Mouse (Mus musculus) myocyte (in vitro differentiated cells): ENCODE measurements at regions not wholly inside any gene's neighbourhood (a gene's known extent, or its start where the extent isn't known, plus 50 kb on each side); places are given as distances from the start of the nearest gene placed in this dataset.
A peak's percentile ranks its signal among the peaks of the same experiment; 100 is the strongest.

Experiments
- H3K27me3 ChIP-seq: one replicate; pipeline ENCODE4 v1.6.1; 2011; ENCODE audit not compliant: control insufficient read depth, insufficient read depth, insufficient read length
- H3K36me3 ChIP-seq: one replicate; pipeline ENCODE4 v1.6.1; 2011; ENCODE audit not compliant: control insufficient read depth, insufficient read depth
- H3K4me2 ChIP-seq: one replicate; pipeline ENCODE4 v1.6.1; 2011; ENCODE audit warnings: low read depth, control low read depth
- H3K4me3 ChIP-seq: one replicate; pipeline ENCODE4 v1.5.1; 2011; ENCODE audit warnings: mild to moderate bottlenecking, control low read depth, moderate library complexity
- H3K79me2 ChIP-seq: one replicate; pipeline ENCODE4 v1.6.1; 2011; ENCODE audit not compliant: control insufficient read depth, insufficient read depth
- H3ac ChIP-seq: one replicate; pipeline ENCODE4 v1.6.1; 2011; ENCODE audit not compliant: control insufficient read depth, insufficient read length
- CEBPB ChIP-seq: IDR thresholded peaks from 2 replicates; pipeline ENCODE4 v1.6.1; 2011; ENCODE audit warnings: mild to moderate bottlenecking, moderate library complexity; ENCODE audit not compliant: poor library complexity, insufficient read depth, severe bottlenecking
- E2F4 ChIP-seq: IDR thresholded peaks from one replicate; pipeline ENCODE4 v1.6.1; 2011; ENCODE audit warnings: mild to moderate bottlenecking, control low read depth, moderate library complexity; ENCODE audit not compliant: insufficient read depth
- MAX ChIP-seq: IDR thresholded peaks from one replicate; pipeline ENCODE4 v1.6.1; 2011; ENCODE audit warnings: low read depth, mild to moderate bottlenecking, control low read depth
- MYOD1 ChIP-seq, 3 experiments: IDR thresholded peaks; one replicate each; pipeline ENCODE4 v1.6.1; 2011; ENCODE audit warnings: control low read depth in 2 of 3, low read depth in 2 of 3, mild to moderate bottlenecking in 2 of 3, moderate library complexity in 1 of 3; ENCODE audit not compliant: insufficient read length in 2 of 3, control insufficient read depth in 1 of 3
- MYOG ChIP-seq, 3 experiments: IDR thresholded peaks; one replicate each; pipeline ENCODE4 v1.6.1; 2011; ENCODE audit warnings: control low read depth in 2 of 3, low read depth in 2 of 3, mild to moderate bottlenecking in 2 of 3; ENCODE audit not compliant: insufficient read length in 2 of 3, control insufficient read depth in 1 of 3, insufficient read depth in 1 of 3
- POLR2A ChIP-seq: IDR thresholded peaks from one replicate; pipeline ENCODE4 v1.6.1; 2011; ENCODE audit warnings: low read depth, mild to moderate bottlenecking, control low read depth, moderate library complexity; ENCODE audit not compliant: insufficient read length
- POLR2AphosphoS2 ChIP-seq: IDR thresholded peaks from one replicate; pipeline ENCODE4 v1.6.1; 2011; ENCODE audit warnings: low read depth, control low read depth; ENCODE audit not compliant: insufficient read length
- REST ChIP-seq: IDR thresholded peaks from one replicate; pipeline ENCODE4 v1.6.1; 2011; ENCODE audit warnings: mild to moderate bottlenecking, control low read depth, moderate library complexity; ENCODE audit not compliant: insufficient read depth, insufficient read length
- SRF ChIP-seq: IDR thresholded peaks from one replicate; pipeline ENCODE4 v1.6.1; 2011; ENCODE audit warnings: low read depth; ENCODE audit not compliant: control insufficient read depth, insufficient read length
- TCF12 ChIP-seq: IDR thresholded peaks from one replicate; pipeline ENCODE4 v1.6.1; 2011; ENCODE audit warnings: mild to moderate bottlenecking, control low read depth; ENCODE audit not compliant: poor library complexity, insufficient read depth, severe bottlenecking
- TCF3 ChIP-seq: IDR thresholded peaks from one replicate; pipeline ENCODE4 v1.6.1; 2011; ENCODE audit warnings: low read depth, control low read depth; ENCODE audit not compliant: insufficient read length
- USF1 ChIP-seq: IDR thresholded peaks from one replicate; pipeline ENCODE4 v1.6.1; 2011; ENCODE audit warnings: low read depth, mild to moderate bottlenecking, control low read depth, moderate library complexity

- H3ac ChIP-seq: no peak overlapping the region
- no peaks in the 10 kb centered on the region for H3K79me2 ChIP-seq
- H3K4me3 ChIP-seq: no peak overlapping the region
- H3K4me2 ChIP-seq: no peak overlapping the region
- H3K36me3 ChIP-seq: no peaks in the 10 kb centered on the region
- TF ChIP-seq TCF12 (no peak), MYOG (IDR thresholded peaks at IDR 0.05; ENCODE audit: control insufficient read depth in 1 of 3, insufficient read depth in 1 of 3, insufficient read length in 2 of 3, low read depth in 2 of 3) (no peak), E2F4 (no peak), POLR2AphosphoS2 (no peak), CEBPB (no peak), MYOD1 (IDR thresholded peaks at IDR 0.05; ENCODE audit: control insufficient read depth in 1 of 3, insufficient read length in 2 of 3, low read depth in 2 of 3) (no peak)
- no peaks in the 10 kb centered on the region for H3K27me3 ChIP-seq
These were observed 54.7 kb upstream of the Commd3 start for GRCm38 (mm10) chr2:18617520-18617919.

DNA sequence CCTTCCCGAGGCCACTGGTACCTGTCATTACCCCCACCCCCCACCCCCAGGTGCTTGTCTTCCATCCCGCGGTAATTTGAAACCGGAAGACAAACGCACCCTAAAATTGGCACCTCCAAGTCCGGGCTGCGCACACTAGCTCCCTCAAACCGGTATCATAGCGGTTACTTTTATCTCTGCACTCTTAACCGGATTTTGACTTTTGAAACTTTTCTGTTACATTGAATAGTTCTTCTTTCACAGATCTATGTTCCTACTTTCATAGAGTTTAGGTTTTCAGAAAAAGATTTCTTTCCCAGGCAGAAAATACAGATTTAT is 62.4 kb upstream of the Commd3 start:
- H3K27me3 ChIP-seq: peaks cover 22% of the 10 kb centered on the region
- H3K4me3 ChIP-seq: no peak overlapping the region
- no peak overlapping the region for H3ac ChIP-seq
- TF ChIP-seq USF1: no peak
- H3K36me3 ChIP-seq: no peaks in the 10 kb centered on the region
- H3K79me2 ChIP-seq: no peaks in the 10 kb centered on the region
- H3K4me2 ChIP-seq: no peak overlapping the region

DNA sequence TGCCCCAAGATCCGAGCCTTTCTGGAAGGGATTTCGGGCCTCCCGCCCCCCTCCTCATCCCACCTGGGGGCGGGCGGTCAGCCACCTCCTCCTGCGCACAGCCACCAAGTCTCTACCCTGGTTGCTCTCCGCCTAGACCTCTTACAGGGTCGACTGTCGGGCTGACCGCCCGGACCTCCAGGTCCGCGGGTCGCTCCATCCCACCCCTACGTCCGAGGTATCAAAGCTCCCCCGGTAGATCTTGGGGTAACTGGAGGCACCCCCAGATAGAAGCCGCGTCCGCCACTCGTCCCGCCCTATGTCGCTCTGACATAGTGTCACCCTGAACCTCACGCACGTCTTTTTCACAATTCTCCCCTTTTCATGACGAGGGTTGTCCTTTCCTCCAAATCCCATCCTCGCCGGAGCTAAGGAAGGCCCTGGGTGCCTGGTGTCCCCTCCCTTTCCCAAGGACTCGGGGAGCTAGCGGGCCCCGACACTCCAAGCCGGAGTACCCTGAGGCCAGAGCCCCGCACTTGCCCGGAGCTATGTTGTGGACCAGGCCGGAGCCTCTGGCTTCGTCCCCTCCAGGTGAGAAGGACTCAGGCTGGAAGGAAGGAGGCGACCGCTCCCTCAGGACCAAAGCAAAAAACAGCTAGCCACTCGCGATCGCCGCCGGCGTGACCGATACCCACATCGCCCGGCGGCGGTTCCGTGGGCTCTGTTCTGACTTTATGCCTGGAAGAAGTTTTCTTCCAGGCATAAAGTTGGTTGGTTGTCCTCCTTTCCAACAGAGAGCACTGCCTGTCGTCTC is 62.9 kb upstream of the Commd3 start:
- TF ChIP-seq USF1 (no peak), POLR2AphosphoS2 (no peak), POLR2A (no peak), CEBPB (no peak), REST (no peak), MYOD1 (IDR thresholded peaks at IDR 0.05; ENCODE audit: control insufficient read depth in 1 of 3, insufficient read length in 2 of 3, low read depth in 2 of 3) (no peak), MYOG (IDR thresholded peaks at IDR 0.05; ENCODE audit: control insufficient read depth in 1 of 3, insufficient read depth in 1 of 3, insufficient read length in 2 of 3, low read depth in 2 of 3) (no peak), SRF (no peak), E2F4 (no peak), TCF12 (no peak), MAX (no peak), TCF3 (no peak)
- Histone ChIP-seq H3ac (no peak overlapping the region), H3K36me3 (no peaks in the 10 kb centered on the region), H3K4me3 (no peak overlapping the region), H3K27me3 (peaks cover 22% of the 10 kb centered on the region), H3K4me2 (peak overlapping the region; percentile 55), H3K79me2 (no peaks in the 10 kb centered on the region)

- Histone ChIP-seq H3K4me2 (peak overlapping the region; percentile 55), H3K36me3 (no peaks in the 10 kb centered on the region), H3K27me3 (peaks cover 22% of the 10 kb centered on the region), H3K79me2 (no peaks in the 10 kb centered on the region), H3K4me3 (no peak overlapping the region), H3ac (no peak overlapping the region)
- TF ChIP-seq USF1 (no peak), TCF3 (no peak), MAX (no peak), POLR2A (no peak), MYOD1 (IDR thresholded peaks at IDR 0.05; ENCODE audit: control insufficient read depth in 1 of 3, insufficient read length in 2 of 3, low read depth in 2 of 3) (no peak), POLR2AphosphoS2 (no peak), MYOG (IDR thresholded peaks at IDR 0.05; ENCODE audit: control insufficient read depth in 1 of 3, insufficient read depth in 1 of 3, insufficient read length in 2 of 3, low read depth in 2 of 3) (no peak), CEBPB (no peak), TCF12 (no peak), SRF (no peak), REST (no peak), E2F4 (no peak)
These were observed 63.7 kb upstream of the Commd3 start for GRCm38 (mm10) chr2:18608260-18609074.
